Mouse (Mus musculus) frontal cortex, adult 2 months (tissue): Measurements from ENCODE around the gene Apoc4. TPM values are rescaled to one million over a fixed set of nuclear protein-coding genes. Genes with fewer than 3 reads are reported as not detected.
"Not testable (repeated sequence)": the region's sequence is repeated elsewhere in the genome, so short reads cannot be mapped to it uniquely, and the experiment has no call there.

Experiments used
- DNase-seq, 2 experiments: peaks; one replicate each; pipeline ENCODE4 v3.0.0; 2022; ENCODE audit warnings: low spot score in 1 of 2; ENCODE audit errors: extremely low spot score in 1 of 2
- polyA plus RNA-seq: library from polyadenylated mRNA; depleted of rRNA; stranded (reverse); fragments of >200 nt; gene quantifications from 2 replicates; pipeline ENCODE4 v1.2.3, GENCODE M21; 2012

Gene Apoc4
- polyA plus RNA-seq, 1 experiment: not detected

GRCm38 (mm10) chr7:19700299-19701068 lies 19.2 kb upstream of the Apoc4 start:
- DNase-seq: no peak

GRCm38 (mm10) chr7:19699827-19700148 lies 18.5 kb upstream of the Apoc4 start:
- no peak for DNase-seq

DNA sequence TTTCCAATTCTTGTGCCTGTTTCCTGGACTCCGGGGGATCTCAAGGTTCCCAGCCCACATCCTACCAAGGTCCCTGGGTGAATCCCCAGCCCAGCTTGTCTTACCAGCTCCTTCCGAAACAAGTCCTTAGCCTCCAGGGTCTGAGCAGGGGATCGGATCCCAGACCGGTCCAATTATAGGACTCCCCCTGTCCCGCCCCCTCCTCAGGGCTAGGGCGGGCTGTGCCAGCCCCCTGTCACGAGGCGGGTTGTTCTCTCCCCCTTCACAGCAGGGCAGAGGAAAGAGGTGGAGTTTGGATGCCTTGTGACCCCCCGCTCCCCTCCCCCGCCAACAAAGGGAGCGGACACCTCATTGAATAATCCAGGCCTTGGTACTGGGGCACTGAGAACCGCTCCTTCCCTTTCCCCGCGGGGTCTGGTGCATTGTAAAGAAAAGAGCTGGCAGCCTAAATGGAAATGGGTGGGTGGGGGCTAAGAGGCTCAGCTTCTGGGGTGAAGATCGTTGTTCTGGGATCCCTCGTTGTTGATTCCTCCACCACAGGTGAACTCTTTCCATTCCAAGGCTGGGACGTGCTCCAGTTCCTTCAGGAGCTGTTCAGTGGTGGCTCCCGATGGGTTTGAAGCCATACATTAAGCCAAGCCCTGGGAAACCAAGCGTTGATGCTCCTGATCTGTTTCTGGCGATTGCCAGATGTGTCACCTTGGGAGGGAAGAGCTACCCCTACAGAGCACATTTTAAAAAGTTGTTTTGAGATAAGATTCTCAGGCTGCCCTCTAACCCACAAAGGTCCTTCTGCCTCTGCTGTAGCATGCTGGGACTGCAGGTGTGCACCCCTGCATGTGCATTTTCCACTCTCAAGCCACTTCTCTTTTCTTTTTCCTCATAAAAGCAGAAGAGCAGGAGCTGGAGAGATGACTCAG lies 17.9 kb upstream of the Apoc4 start, which contains the start of gene Apoe:
Gene Apoe, minus strand, starts transcription at position 282 of the 920 bp plus-strand sequence.
- peak in 1 of 2 experiments; percentile 66 for DNase-seq

- no peak for DNase-seq
These were observed 16.9 kb upstream of the Apoc4 start for GRCm38 (mm10) chr7:19697949-19698906.

- DNase-seq: no peak
These were observed 15.1 kb upstream of the Apoc4 start for GRCm38 (mm10) chr7:19696336-19696873.

DNA sequence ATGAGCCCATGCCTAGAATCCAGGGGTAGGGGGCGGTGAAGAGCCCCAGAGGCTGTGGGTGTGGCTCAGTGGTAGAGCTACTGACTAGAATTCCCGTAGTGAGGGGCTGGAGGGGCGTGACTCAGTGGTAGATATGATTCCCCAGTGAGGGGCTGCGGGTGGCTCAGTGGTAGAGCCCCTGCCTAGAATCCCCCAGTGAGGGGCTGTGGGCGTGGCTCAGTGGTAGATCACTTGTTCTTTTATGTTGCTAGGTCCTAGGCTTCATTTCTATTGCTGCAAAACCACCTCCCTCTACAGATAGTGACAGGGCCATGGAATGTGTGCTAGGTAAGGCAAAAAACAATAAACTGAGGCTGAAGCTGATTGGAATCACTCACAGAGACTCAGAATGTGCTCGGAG lies 14.6 kb upstream of the Apoc4 start:
- no peak for DNase-seq

- no peak for DNase-seq
These were observed 13.9 kb upstream of the Apoc4 start for GRCm38 (mm10) chr7:19695213-19695594.

GRCm38 (mm10) chr7:19694336-19695212 lies 13.3 kb upstream of the Apoc4 start:
- no peak for DNase-seq

GRCm38 (mm10) chr7:19693421-19693820 lies 12.1 kb upstream of the Apoc4 start:
- peak in 1 of 2 experiments; percentile 45 for DNase-seq

DNA sequence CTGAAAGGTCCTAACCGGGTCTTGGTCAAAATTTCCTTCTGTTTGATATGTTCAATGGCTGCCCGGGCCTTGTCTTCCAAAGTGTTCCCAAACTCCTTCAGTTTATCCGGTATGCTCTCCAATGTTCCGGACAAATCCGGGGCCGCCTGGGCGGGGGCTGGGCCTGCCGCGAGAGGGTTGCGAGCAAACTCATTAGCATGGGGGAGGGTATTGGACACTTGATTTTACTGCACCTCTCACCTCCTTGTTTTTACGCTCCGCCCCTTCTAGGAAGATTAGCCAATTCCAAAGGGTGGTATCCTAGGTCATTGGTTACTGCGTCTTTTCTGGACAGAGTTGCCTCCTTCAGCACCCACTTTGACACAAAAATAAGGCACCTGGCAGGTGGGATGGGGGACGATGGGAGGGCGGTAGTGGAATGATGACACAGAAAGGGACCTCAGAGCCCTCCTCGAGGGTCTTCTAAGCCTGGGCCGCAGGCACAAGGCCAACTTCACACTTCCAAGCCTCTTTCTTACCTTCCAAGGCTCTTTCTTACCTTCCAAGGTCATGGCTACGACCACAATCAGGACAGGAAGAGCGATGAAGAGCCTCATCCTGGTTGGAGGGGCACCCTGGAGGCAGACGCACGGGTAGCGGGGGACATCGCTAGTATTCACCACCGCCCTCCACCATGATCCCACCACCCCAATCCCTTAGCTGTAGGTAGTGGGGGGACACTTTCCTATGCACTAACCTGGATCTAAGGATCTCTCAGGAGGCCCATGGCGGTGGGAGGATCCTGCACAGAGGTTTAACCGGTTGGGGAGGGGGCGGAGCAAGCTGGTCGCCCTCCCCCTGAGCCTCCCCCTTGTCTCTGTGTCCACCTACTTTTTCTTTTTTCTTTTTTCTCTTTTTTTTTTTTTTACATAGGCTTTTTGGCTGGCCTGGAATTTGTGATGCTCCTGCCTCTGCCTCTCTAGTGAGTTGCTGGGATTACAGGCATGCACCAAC lies 10.9 kb upstream of the Apoc4 start, which contains the start of gene Apoc1:
Gene Apoc1, minus strand, starts transcription at position 788 of the 993 bp plus-strand sequence.
- no peak for DNase-seq

GRCm38 (mm10) chr7:19691434-19691833 lies 10.2 kb upstream of the Apoc4 start:
- DNase-seq: no peak

DNA sequence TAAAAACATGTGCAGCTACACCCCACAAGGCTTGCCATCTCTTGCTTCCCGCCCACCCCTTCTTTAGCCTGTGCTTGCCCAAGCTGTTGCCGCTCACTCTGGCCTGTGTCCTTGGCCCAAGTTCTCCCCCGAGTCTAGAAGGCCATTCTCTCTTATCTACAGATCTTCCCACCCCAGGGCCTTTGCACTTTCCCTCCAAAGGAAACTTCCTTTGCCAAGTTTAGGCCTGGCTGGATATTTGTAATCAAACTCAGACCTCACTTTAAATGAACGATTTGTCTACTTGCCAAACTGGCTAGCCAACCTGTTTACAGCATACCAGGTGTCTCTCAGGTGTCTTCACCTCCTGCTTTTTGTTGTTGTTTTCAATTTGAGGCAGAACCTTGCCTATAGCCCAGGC lies 9.6 kb upstream of the Apoc4 start:
- no peak for DNase-seq

DNA sequence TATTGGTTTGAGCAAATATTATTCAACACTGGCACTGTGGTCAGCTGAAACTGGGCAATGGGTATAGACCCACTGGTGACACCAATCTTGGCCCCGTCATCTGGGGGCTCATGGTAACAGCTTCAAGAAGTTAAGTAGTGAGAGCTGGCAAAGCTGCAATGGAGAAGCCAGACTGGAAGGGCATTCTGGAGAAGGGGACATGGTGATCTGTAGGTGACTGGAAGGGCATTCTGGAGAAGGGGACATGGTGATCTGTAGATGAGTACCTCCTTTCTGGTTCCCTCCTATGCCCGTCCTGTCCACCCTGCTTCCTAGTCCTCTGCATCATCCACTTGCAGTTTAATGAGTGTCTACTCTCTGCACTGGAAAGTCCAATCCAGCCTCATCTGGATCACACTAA lies 7.3 kb upstream of the Apoc4 start:
- DNase-seq: no peak

- DNase-seq: no peak
These were observed 6.8 kb upstream of the Apoc4 start for GRCm38 (mm10) chr7:19688101-19688500.

DNA sequence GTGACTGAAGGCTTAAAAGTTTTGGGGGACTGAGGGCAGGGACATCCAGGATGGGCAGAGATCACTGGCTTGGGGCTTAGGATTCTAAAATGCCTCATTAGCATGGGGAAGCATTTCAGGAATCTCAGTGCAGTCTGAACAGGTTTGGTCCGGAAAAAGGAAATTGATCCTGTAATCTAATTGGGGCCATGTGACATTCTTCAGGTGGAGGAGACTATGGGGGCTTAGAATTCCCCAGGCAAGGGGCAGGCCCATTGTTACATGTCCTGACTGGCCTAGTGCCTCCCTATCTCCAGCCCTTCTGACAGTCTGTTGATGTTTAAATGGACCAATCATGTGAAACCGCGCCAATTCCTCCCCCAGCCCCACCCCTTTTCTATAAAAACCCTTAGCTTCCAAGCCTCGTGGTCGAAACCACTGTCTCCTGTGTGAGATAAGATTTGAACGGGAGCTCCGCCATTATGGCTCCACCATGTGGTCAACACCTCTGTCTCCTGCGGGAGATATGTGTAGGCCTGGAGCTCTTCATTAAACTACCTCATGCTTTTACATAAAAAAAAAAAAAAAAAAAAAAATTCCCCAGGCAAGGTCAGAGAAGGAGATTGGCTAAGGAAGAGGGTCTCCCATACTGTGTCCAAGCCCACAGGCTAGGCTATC lies 5.8 kb upstream of the Apoc4 start:
- not testable (repeated sequence) for DNase-seq

GRCm38 (mm10) chr7:19686521-19686920 lies 5.2 kb upstream of the Apoc4 start:
- DNase-seq: no peak

GRCm38 (mm10) chr7:19685374-19685773 lies 4.1 kb upstream of the Apoc4 start:
- DNase-seq: no peak
